7 mouse cellular contexts compared by ENCODE assay signal in genomic region chr2:34904849-34905542, GRCm38 (mm10). TPM values are rescaled to one million over a fixed set of nuclear protein-coding genes. Genes with fewer than 3 reads are reported as not detected.
DNase-seq lines count a peak whose midpoint lies in the region; ATAC-seq lines count a peak whose summit lies in the region.

No protein-coding gene starts in this region.

- no peaks in the 10 kb centered on the region for H3K9me3 ChIP-seq in embryonic facial prominence, embryonic 11.5 days (replicated peaks; ENCODE audit: control insufficient read depth, low read length)
- no peaks in the 10 kb centered on the region for H3K9me3 ChIP-seq in limb, embryonic 10.5 days (replicated peaks)
- H3K9me3 ChIP-seq in midbrain, embryonic 13.5 days = no peaks in the 10 kb centered on the region

- WGBS in embryonic facial prominence, embryonic 11.5 days = under 1% methylated on average over 34 of the region's 34 CpGs
- under 1% methylated on average over 34 of the region's 34 CpGs for WGBS in limb, embryonic 10.5 days
- WGBS in midbrain, embryonic 13.5 days = under 1% methylated on average over 34 of the region's 34 CpGs

- no peaks in the 10 kb centered on the region for H3K27me3 ChIP-seq in embryonic facial prominence, embryonic 11.5 days (ENCODE audit: control insufficient read depth, insufficient read depth, low read length)
- H3K27me3 ChIP-seq in limb, embryonic 10.5 days (ENCODE audit: low read depth, poor library complexity, severe bottlenecking) = peaks cover 36% of the 10 kb centered on the region
- H3K27me3 ChIP-seq in midbrain, embryonic 13.5 days = 0 out of 2 replicates have a peak, but pooled peaks cover 3% of the 10 kb centered on the region

- peak overlapping the region; percentile 13; the same call in 1 of the 2 replicates for H3K4me3 ChIP-seq in embryonic facial prominence, embryonic 11.5 days (ENCODE audit: low read depth, low read length)
- peak overlapping the region; percentile 43 for H3K4me3 ChIP-seq in limb, embryonic 10.5 days
- H3K4me3 ChIP-seq in midbrain, embryonic 13.5 days (replicated peaks) = peak overlapping the region; percentile 38

- peak; percentile 98 for ATAC-seq in embryonic facial prominence, embryonic 11.5 days (replicated peaks; ENCODE audit: insufficient number of reproducible peaks, low FRiP score, low TSS enrichment, low read depth)
- ATAC-seq in granulocyte monocyte progenitor cell, adult 5-6 weeks (replicated peaks; ENCODE audit: poor library complexity, severe bottlenecking) = peak; percentile 84
- peak; percentile 98 for ATAC-seq in midbrain, embryonic 13.5 days

- H3K36me3 ChIP-seq in embryonic facial prominence, embryonic 11.5 days (replicated peaks; ENCODE audit: control insufficient read depth, insufficient read depth, low read depth, low read length) = no peaks in the 10 kb centered on the region
- H3K36me3 ChIP-seq in limb, embryonic 10.5 days = no peaks in the 10 kb centered on the region
- H3K36me3 ChIP-seq in midbrain, embryonic 13.5 days = no peaks in the 10 kb centered on the region

- H3K4me2 ChIP-seq in embryonic facial prominence, embryonic 11.5 days (ENCODE audit: low read depth, low read length) = peak overlapping the region; percentile 49
- H3K4me2 ChIP-seq in midbrain, embryonic 13.5 days (replicated peaks) = peak overlapping the region; percentile 62

- peak; percentile 99 for DNase-seq in adrenal gland, postnatal 14 days
- peak; percentile 98 for DNase-seq in embryonic facial prominence, embryonic 11.5 days (ENCODE audit: low spot score)
- peak; percentile 100 for DNase-seq in kidney, adult 11 months
- peak; percentile 94 for DNase-seq in limb, embryonic 10.5 days (ENCODE audit: low spot score)
- peak; percentile 95 for DNase-seq in spleen, adult 12 weeks (ENCODE audit: low spot score)

- H3K27ac ChIP-seq in embryonic facial prominence, embryonic 11.5 days (replicated peaks; ENCODE audit: low read depth, low read length) = no peak overlapping the region
- H3K27ac ChIP-seq in limb, embryonic 10.5 days = no peak overlapping the region
- H3K27ac ChIP-seq in midbrain, embryonic 13.5 days = peak overlapping the region; percentile 72

- no peaks in the 10 kb centered on the region; the same call in 1 of the 2 replicates for H3K4me1 ChIP-seq in embryonic facial prominence, embryonic 11.5 days (ENCODE audit: control insufficient read depth, insufficient read depth, low read length)
- H3K4me1 ChIP-seq in limb, embryonic 10.5 days = peaks cover 18% of the 10 kb centered on the region
- peaks cover 14% of the 10 kb centered on the region for H3K4me1 ChIP-seq in midbrain, embryonic 13.5 days (replicated peaks)

- H3K9ac ChIP-seq in embryonic facial prominence, embryonic 11.5 days (replicated peaks; ENCODE audit: low read length) = no peak overlapping the region
- peak overlapping the region; percentile 58 for H3K9ac ChIP-seq in midbrain, embryonic 13.5 days (replicated peaks)

RNA-seq across cellular contexts. Expression of gene Phf19, which starts 8.8 kb away (rescaled TPM):
- total RNA-seq in adrenal gland, postnatal 14 days (2021) = 4.3 and 5.0 TPM in 2 replicates
- 2.2 and 2.3 TPM in 2 replicates for polyA plus RNA-seq in embryonic facial prominence, embryonic 11.5 days (2014; fragmentation: Nextera tagmentation; extraction: Ambion mirVana)
- total RNA-seq in granulocyte monocyte progenitor cell, adult 5-6 weeks (2014; fragmentation: Nextera tagmentation) = 22.6 and 25.9 TPM in 2 replicates
- total RNA-seq in granulocyte monocyte progenitor cell, adult 5-6 weeks (2017) = 5.9 and 7.9 TPM in 2 replicates
- polyA plus RNA-seq in limb, embryonic 10.5 days (2016; fragmentation: Nextera tagmentation; extraction: Ambion mirVana) = 0.50 and 0.60 TPM in 2 replicates
- 1.2 and 2.2 TPM in 2 replicates for polyA plus RNA-seq in midbrain, embryonic 13.5 days (2015; fragmentation: Nextera tagmentation; extraction: Ambion mirVana)

RNA-seq across cellular contexts. Expression of gene Psmd5, which starts 30.2 kb away (rescaled TPM):
- 32.2 and 39.5 TPM in 2 replicates for total RNA-seq in adrenal gland, postnatal 14 days (2021)
- 114 and 128 TPM in 2 replicates for polyA plus RNA-seq in embryonic facial prominence, embryonic 11.5 days (2014; fragmentation: Nextera tagmentation; extraction: Ambion mirVana)
- 64.4 and 67.3 TPM in 2 replicates for total RNA-seq in granulocyte monocyte progenitor cell, adult 5-6 weeks (2014; fragmentation: Nextera tagmentation)
- 36.8 and 60.4 TPM in 2 replicates for total RNA-seq in granulocyte monocyte progenitor cell, adult 5-6 weeks (2017)
- polyA plus RNA-seq in limb, embryonic 10.5 days (2016; fragmentation: Nextera tagmentation; extraction: Ambion mirVana) = 128 and 131 TPM in 2 replicates
- 104 and 110 TPM in 2 replicates for polyA plus RNA-seq in midbrain, embryonic 13.5 days (2015; fragmentation: Nextera tagmentation; extraction: Ambion mirVana)

RNA-seq across cellular contexts. Expression of gene Cutal, which starts 30.8 kb away (rescaled TPM):
- 0.38 and 6.5 TPM in 2 replicates for total RNA-seq in adrenal gland, postnatal 14 days (2021)
- 0.15 and 0.32 TPM in 2 replicates for polyA plus RNA-seq in embryonic facial prominence, embryonic 11.5 days (2014; fragmentation: Nextera tagmentation; extraction: Ambion mirVana)
- not detected in 2 replicates for total RNA-seq in granulocyte monocyte progenitor cell, adult 5-6 weeks (2014; fragmentation: Nextera tagmentation)
- total RNA-seq in granulocyte monocyte progenitor cell, adult 5-6 weeks (2017) = not detected in 2 replicates
- polyA plus RNA-seq in limb, embryonic 10.5 days (2016; fragmentation: Nextera tagmentation; extraction: Ambion mirVana) = 0.06 TPM in 1 of 2 replicates, not detected in the other
- 0.28 and 0.39 TPM in 2 replicates for polyA plus RNA-seq in midbrain, embryonic 13.5 days (2015; fragmentation: Nextera tagmentation; extraction: Ambion mirVana)

RNA-seq across cellular contexts. Expression of gene Traf1, which starts 56.6 kb away (rescaled TPM):
- 4.2 and 7.1 TPM in 2 replicates for total RNA-seq in adrenal gland, postnatal 14 days (2021)
- polyA plus RNA-seq in embryonic facial prominence, embryonic 11.5 days (2014; fragmentation: Nextera tagmentation; extraction: Ambion mirVana) = 0.35 and 1.1 TPM in 2 replicates
- not detected in 2 replicates for total RNA-seq in granulocyte monocyte progenitor cell, adult 5-6 weeks (2014; fragmentation: Nextera tagmentation)
- total RNA-seq in granulocyte monocyte progenitor cell, adult 5-6 weeks (2017) = 0.09 and 0.15 TPM in 2 replicates
- polyA plus RNA-seq in limb, embryonic 10.5 days (2016; fragmentation: Nextera tagmentation; extraction: Ambion mirVana) = not detected in 2 replicates
- polyA plus RNA-seq in midbrain, embryonic 13.5 days (2015; fragmentation: Nextera tagmentation; extraction: Ambion mirVana) = 0.59 and 0.79 TPM in 2 replicates
